Mouse (Mus musculus) intestine, embryonic 15.5 days (tissue): ENCODE data around the gene Lax1. TPM values are rescaled to one million over a fixed set of nuclear protein-coding genes. Genes with fewer than 3 reads are reported as not detected.

Experiments
- ATAC-seq: fragments of 200-750 bp; cut with Nextera tagmentation; 2 replicates; pipeline ENCODE4 v1.8.0; 2017; ENCODE audit warnings: moderate TSS enrichment, moderate library complexity
- H3K27ac ChIP-seq: fragments of 300-500 bp; sonication (generic); 2 replicates; pipeline ENCODE4 v1.5.1; 2015; ENCODE audit warnings: mild to moderate bottlenecking, inconsistent platforms
- H3K27me3 ChIP-seq: fragments of 300-500 bp; sonication (generic); replicated peaks from 2 replicates; pipeline ENCODE4 v1.6.1; 2015; ENCODE audit warnings: inconsistent platforms
- H3K36me3 ChIP-seq: fragments of 300-500 bp; sonication (generic); 2 replicates; pipeline ENCODE4 v1.6.1; 2015; ENCODE audit warnings: inconsistent platforms
- H3K4me1 ChIP-seq: fragments of 300-500 bp; sonication (generic); replicated peaks from 2 replicates; pipeline ENCODE4 v1.6.1; 2015; ENCODE audit warnings: inconsistent platforms
- H3K4me2 ChIP-seq: fragments of 300-500 bp; sonication (generic); replicated peaks from 2 replicates; pipeline ENCODE4 v1.6.1; 2015; ENCODE audit warnings: mild to moderate bottlenecking, inconsistent platforms
- H3K4me3 ChIP-seq: fragments of 300-500 bp; sonication (generic); replicated peaks from 2 replicates; pipeline ENCODE4 v1.5.1; 2015; ENCODE audit warnings: inconsistent platforms
- H3K9ac ChIP-seq: fragments of 300-500 bp; sonication (generic); 2 replicates; pipeline ENCODE4 v1.6.1; 2015; ENCODE audit warnings: inconsistent platforms
- H3K9me3 ChIP-seq: fragments of 300-500 bp; sonication (generic); 2 replicates; pipeline ENCODE4 v1.6.1; 2016; ENCODE audit warnings: inconsistent platforms
- WGBS: fragments of 180-500 bp; shearing (Covaris S2); methylation state at CpG from one replicate; pipeline ENCODE4 v1.1.7; 2015; 5-methylcytosine and 5-hydroxymethylcytosine counted together
- polyA plus RNA-seq: library from polyadenylated mRNA; unstranded; fragments of >200 nt; fragmentation: Nextera tagmentation; extraction: Ambion mirVana; gene quantifications from 2 replicates; pipeline ENCODE4 v1.2.1, GENCODE M21; 2015

The Lax1 gene
- polyA plus RNA-seq, result 0.40 and 0.86 TPM in 2 replicates

DNA sequence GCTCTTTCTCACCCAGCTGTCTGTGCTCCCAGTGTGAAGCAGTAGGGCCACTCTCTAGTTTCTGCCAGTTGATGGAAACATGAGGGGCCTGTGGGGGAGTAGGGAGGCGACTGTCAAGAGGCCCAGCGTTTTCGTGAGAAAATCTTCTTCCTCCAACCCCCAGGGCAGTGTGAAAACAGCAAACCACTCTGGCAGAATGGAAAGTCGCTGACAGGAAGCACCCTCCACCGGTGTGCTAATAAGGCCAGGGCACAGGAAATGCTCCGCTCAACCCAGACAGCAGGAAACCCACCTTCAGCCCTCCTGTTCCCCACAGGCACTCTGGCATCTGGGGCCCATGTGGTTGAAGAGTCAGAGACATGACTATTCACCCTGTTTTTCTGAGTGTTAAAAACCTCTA is at the start of gene Lax1:
Lax1 (minus strand) TSS at position 212 of the 400 bp plus-strand sequence.
- Histone ChIP-seq H3K4me2 (no peak within 1 kb of the TSS), H3K9me3 (no peaks in the 10 kb centered on the region), H3K27ac (no peak within 1 kb of the TSS), H3K4me3 (no peak within 1 kb of the TSS), H3K36me3 (no peaks in the 10 kb centered on the region), H3K27me3 (no peaks in the 10 kb centered on the region), H3K9ac (no peak within 1 kb of the TSS), H3K4me1 (peaks cover 9% of the 10 kb centered on the region)
- no peak for ATAC-seq
- 38% methylated on average over 6 of the region's 6 CpGs for WGBS

DNA sequence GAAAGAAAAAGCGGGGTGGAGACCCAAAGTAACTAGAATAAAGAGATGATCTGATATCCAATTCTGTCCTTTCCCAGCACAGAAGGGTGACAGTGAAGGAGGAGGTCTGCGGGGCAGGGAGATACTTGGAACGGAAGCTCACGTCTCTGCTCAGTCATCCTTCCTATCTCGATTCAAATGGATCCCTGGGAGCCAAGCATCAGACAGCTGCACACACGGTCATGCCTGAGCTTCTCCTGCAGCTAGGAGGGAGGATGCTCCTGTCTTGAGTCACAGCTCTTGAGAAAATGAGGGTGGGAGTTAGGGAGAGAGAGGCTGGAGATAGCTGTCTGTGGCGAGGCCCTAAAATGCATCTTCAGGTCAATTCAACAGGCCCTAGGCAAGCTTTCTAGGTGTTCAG is 46.8 kb upstream of the Lax1 start:
- Histone ChIP-seq H3K4me1 (peaks cover 9% of the 10 kb centered on the region), H3K4me3 (no peak overlapping the region), H3K36me3 (peaks cover 2% of the 10 kb centered on the region; the same call in 1 of the 2 replicates), H3K27me3 (no peaks in the 10 kb centered on the region), H3K27ac (no peak overlapping the region), H3K9ac (no peak overlapping the region), H3K9me3 (no peaks in the 10 kb centered on the region), H3K4me2 (no peak overlapping the region)
- no peak for ATAC-seq
- WGBS, result 67% methylated on average over 7 of the region's 7 CpGs

DNA sequence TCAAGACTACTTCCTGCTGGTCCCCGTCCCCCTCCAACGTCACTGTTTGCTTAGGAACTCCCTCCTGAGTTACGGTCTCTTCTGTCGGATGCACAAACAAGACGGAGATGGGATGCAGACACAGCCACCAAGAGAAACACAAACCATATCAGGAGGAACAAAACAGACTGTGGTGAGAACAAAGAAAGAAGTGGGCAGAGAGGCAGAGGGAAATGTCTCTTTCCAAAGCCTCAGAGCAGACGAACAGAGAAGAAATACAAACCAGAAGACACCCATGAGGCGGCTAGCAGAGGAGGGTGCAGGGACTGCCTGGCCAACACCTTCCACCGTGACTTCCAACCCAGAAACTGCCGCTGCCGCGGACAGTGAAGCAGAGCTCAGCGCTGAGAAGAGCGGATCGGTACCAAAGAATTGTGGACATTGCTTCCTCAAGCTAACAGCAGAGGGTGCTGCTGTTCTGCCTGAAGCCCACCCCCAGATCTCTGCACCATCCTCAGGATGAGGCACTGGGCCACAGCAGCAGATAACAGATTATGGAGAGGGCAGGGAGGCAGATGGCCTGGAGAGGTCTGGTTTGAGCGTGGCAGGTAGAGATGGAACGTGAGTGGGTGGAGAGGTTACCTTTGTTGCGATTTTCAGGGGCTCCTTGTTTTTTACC is 46.2 kb upstream of the Lax1 start:
- Histone ChIP-seq H3K9ac (no peak overlapping the region; the same call in 1 of the 2 replicates), H3K9me3 (no peaks in the 10 kb centered on the region), H3K27me3 (no peaks in the 10 kb centered on the region), H3K4me3 (peak overlapping the region; percentile 23), H3K27ac (no peak overlapping the region), H3K36me3 (peaks cover 2% of the 10 kb centered on the region; the same call in 1 of the 2 replicates), H3K4me1 (peaks cover 9% of the 10 kb centered on the region), H3K4me2 (peak overlapping the region; percentile 54)
- 11% methylated on average over 17 of the region's 17 CpGs for WGBS
- peak; percentile 81 for ATAC-seq

DNA sequence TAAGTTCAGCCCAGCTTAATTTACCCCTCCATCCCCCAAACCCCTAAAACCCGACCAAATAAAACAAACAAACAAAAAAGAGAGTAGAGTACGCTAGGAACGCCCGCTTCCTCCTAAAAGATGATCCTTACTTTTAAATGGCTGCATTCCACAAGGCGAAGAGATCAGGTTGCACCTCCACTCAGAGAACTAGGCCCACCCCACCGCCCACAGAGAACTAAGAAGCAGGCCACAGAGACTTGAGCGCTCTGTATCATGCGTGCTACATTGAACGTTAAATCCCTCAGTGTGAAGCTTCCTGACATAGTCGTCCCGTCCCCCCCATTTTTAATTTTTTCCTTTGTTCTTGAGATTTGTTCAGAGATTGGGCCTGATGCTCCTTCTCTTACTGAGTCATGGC is 42.9 kb upstream of the Lax1 start:
- Histone ChIP-seq H3K27me3 (no peaks in the 10 kb centered on the region), H3K27ac (no peak overlapping the region), H3K9me3 (no peaks in the 10 kb centered on the region), H3K36me3 (peaks cover 2% of the 10 kb centered on the region; the same call in 1 of the 2 replicates), H3K4me3 (no peak overlapping the region), H3K9ac (no peak overlapping the region), H3K4me2 (no peak overlapping the region), H3K4me1 (peaks cover 9% of the 10 kb centered on the region)
- ATAC-seq, result no peak
- 55% methylated on average over 11 of the region's 11 CpGs for WGBS

DNA sequence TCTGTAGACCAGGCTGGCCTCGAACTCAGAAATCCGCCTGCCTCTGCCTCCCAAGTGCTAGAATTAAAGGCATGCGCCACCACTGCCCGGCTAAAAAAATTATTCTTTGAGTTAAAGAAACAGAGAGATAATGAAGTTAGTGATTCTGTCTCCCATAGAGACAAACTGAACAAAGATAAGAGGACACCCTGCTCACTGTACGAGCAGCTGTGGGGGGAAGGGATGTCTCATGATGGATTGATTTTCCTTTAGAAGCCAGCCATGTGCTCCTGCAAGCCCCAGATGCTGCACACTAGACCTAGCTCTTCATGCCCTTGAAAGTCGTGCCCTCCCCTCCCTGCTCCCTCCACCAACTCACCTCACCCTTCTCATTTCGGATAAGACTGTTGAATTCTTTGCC is 38.4 kb upstream of the Lax1 start:
- peaks cover 6% of the 10 kb centered on the region; the same call in 1 of the 2 replicates for H3K36me3 ChIP-seq

DNA sequence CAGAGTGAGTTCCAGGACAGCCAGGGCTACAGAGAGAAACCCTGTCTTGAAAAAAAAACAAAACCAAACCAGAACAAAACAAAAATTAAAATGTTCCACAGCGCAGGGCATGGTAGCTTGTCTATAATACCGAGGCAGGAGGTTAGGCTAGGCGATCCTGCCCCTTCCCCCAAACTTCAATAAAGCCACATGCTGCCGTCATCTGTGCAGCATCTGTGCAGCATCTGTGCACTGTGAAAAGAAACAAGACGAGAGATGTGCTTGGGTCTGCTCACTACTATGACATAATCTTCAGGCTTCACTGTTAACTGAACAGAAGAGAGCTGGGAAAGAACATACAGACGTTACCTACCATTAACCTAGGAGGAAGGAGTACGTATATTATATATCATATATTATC is 30.4 kb upstream of the Lax1 start:
- Histone ChIP-seq H3K36me3 (peaks cover 4% of the 10 kb centered on the region; the same call in 1 of the 2 replicates), H3K4me2 (no peak overlapping the region), H3K27me3 (no peaks in the 10 kb centered on the region), H3K9me3 (no peaks in the 10 kb centered on the region), H3K9ac (no peak overlapping the region), H3K4me1 (no peaks in the 10 kb centered on the region), H3K27ac (no peak overlapping the region), H3K4me3 (no peak overlapping the region)
- WGBS, result 81% methylated on average over 7 of the region's 7 CpGs
- no peak for ATAC-seq

More for the DNA sequence above, 38.4 kb upstream of the Lax1 start:
- H3K4me1 ChIP-seq, result no peaks in the 10 kb centered on the region
- no peaks in the 10 kb centered on the region for H3K9me3 ChIP-seq
- H3K4me2 ChIP-seq, result no peak overlapping the region
- no peak overlapping the region for H3K27ac ChIP-seq
- 76% methylated on average over 7 of the region's 7 CpGs for WGBS
- no peak overlapping the region for H3K4me3 ChIP-seq
- no peak for ATAC-seq
- H3K27me3 ChIP-seq, result no peaks in the 10 kb centered on the region
- H3K9ac ChIP-seq, result no peak overlapping the region

DNA sequence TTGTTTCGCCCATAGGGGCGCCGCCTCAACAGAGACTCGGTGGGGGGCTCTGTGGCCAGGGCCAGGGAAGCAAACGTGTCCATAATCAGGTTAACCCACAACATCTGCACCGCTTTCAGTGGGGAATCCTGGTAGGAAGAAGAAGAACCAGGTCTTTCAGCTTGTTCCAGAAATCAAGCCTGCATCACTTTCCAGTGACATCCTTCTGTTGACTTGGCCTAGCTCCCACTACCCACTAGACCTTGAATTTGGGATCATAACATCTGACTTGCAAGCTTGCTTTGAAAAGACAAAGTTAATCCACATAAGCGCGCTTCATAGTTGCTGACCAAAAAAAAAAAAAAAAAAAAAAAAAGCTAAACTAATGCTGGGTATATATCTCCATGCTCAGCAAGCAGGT is 28.9 kb upstream of the Lax1 start:
- H3K4me2 ChIP-seq, result no peak overlapping the region
- no peak for ATAC-seq

DNA sequence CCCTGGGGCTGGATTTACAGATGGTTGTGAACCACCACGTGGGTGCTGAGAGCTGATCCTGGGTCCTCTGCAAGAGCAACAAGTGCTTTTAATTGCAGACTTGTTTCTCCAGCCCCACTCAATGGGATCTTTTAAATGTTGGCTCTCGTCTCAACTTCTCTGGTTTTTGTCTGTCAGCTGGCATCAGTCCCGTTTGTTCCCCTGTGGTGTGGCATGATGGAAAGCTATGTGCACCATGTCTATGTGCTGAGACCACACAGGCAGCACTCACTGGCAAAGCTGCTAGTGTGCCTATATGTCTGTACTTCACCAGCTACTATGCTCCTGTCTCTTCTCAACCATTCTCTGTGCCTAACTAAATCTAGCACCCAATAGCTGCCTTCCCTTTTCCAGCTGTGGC is 28.4 kb upstream of the Lax1 start:
- no peak overlapping the region for H3K4me2 ChIP-seq
- 73% methylated on average over 3 of the region's 3 CpGs for WGBS
- no peak overlapping the region for H3K9ac ChIP-seq
- H3K36me3 ChIP-seq, result peaks cover 4% of the 10 kb centered on the region; the same call in 1 of the 2 replicates
- no peaks in the 10 kb centered on the region for H3K27me3 ChIP-seq
- H3K4me3 ChIP-seq, result no peak overlapping the region
- no peaks in the 10 kb centered on the region for H3K9me3 ChIP-seq
- ATAC-seq, result no peak
- no peak overlapping the region for H3K27ac ChIP-seq
- no peaks in the 10 kb centered on the region for H3K4me1 ChIP-seq

More for the DNA sequence above, 28.9 kb upstream of the Lax1 start:
- peaks cover 4% of the 10 kb centered on the region; the same call in 1 of the 2 replicates for H3K36me3 ChIP-seq
- H3K9me3 ChIP-seq, result no peaks in the 10 kb centered on the region
- H3K27me3 ChIP-seq, result no peaks in the 10 kb centered on the region
- H3K9ac ChIP-seq, result no peak overlapping the region
- 89% methylated on average over 8 of the region's 8 CpGs for WGBS
- no peaks in the 10 kb centered on the region for H3K4me1 ChIP-seq
- no peak overlapping the region for H3K27ac ChIP-seq
- H3K4me3 ChIP-seq, result no peak overlapping the region

DNA sequence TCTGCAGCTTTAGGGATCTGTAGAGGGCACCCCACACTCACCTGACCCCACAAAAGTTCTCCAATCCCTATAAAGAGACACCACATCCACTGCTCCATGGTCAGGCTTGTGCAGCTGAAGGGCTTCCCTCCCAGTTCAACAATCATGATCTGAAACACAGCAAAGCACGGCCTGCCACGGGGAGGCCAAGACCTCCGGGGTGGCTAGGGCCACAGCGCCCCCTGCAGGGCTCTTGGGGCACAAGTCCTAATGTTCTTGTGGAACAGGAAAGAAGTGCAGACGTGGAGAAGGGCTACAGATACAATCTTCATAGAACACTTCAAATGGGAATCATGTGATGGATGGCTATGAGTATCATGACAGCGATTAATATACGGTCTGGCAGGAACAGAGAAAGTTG is 26.6 kb upstream of the Lax1 start:
- Histone ChIP-seq H3K4me3 (no peak overlapping the region), H3K27ac (no peak overlapping the region), H3K9me3 (no peaks in the 10 kb centered on the region), H3K36me3 (peaks cover 4% of the 10 kb centered on the region; the same call in 1 of the 2 replicates), H3K9ac (no peak overlapping the region), H3K27me3 (no peaks in the 10 kb centered on the region), H3K4me2 (no peak overlapping the region), H3K4me1 (peaks cover 10% of the 10 kb centered on the region)
- no peak for ATAC-seq
- WGBS, result 23% methylated on average over 7 of the region's 7 CpGs

DNA sequence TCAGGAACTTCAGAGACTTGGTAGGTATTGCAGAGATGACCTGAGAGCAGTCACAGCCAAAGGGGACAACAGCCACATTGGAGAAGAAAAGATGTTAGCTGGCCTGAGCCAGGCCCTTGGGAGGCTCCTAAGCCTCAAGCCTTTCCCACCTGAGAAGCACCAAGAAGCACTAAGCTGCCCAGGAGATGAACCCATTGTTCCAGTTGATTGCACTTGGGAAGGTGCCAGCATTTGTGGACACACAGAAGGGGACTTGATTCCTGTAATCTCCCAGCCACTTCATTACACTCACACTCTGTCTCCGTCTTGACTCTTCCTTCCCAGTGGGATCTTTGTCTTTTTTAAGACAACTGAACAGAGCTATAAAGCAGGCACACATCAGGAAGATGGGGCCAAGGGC is 25.3 kb upstream of the Lax1 start:
- Histone ChIP-seq H3K9me3 (no peaks in the 10 kb centered on the region), H3K27ac (no peak overlapping the region), H3K4me3 (no peak overlapping the region), H3K27me3 (no peaks in the 10 kb centered on the region), H3K4me1 (peaks cover 10% of the 10 kb centered on the region), H3K4me2 (no peak overlapping the region), H3K9ac (no peak overlapping the region), H3K36me3 (peaks cover 4% of the 10 kb centered on the region; the same call in 1 of the 2 replicates)
- no peak for ATAC-seq
- WGBS, result 72% methylated on average over 1 of the region's 1 CpGs

DNA sequence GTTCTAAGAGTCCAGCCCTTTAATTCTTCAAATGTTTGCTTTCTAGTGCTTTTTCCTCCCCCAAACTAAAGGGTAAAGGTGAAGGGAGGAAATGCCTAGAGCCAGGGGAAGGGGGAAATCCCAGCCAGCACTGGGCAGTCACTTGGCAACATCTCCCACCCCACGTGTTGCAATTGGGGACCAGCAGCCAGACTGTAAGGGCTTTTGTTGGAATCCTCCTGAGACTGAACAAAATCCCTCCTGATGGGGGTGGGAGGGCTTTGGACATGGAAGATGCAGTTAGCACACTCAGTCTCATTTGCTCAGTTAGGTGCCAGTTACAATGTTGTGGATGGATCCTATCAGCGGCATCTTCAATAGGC is 23.1 kb upstream of the Lax1 start:
- no peak for ATAC-seq
- Histone ChIP-seq H3K27ac (no peak overlapping the region), H3K4me2 (no peak overlapping the region), H3K9ac (no peak overlapping the region), H3K4me1 (peaks cover 10% of the 10 kb centered on the region), H3K4me3 (no peak overlapping the region), H3K9me3 (no peaks in the 10 kb centered on the region), H3K36me3 (peaks cover 4% of the 10 kb centered on the region; the same call in 1 of the 2 replicates), H3K27me3 (no peaks in the 10 kb centered on the region)
- WGBS, result 51% methylated on average over 2 of the region's 2 CpGs

DNA sequence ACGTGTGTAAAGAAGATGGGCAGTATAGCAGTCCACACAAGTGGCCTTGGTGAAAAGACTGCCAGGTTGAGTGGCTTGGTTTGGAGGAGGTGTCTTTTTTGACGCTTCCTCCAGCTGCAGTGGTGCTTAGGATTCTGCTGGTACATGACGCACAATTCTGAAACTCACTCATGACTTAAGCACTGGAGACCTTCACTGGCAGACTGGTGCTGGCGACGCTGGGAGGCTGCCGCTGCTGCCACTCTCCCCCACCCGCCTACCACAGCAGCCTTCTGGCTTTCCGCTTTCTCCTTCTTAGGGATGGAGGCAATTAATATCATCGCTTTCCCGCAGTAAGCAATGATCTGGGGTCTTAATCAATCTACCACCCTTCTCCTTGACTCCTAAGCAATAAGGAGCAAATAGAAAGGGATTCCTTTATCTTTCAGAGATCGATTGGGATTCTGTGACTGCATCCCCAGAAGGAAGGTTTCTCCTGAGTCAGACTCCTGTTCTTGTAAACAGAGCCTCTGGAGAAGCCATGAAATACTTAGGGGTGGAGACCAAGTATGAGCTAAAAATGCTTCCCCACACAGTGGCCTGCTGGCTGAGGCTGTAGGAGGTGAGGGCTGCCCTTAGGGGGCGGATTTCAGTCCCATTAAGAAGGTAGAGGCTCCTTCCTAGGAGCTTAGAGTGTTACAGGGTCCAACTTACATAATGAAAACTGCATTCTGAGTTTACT is 22.5 kb upstream of the Lax1 start:
- peaks cover 10% of the 10 kb centered on the region for H3K4me1 ChIP-seq
- H3K27me3 ChIP-seq, result no peaks in the 10 kb centered on the region
- 43% methylated on average over 12 of the region's 12 CpGs for WGBS
- no peaks in the 10 kb centered on the region for H3K9me3 ChIP-seq
- no peak overlapping the region for H3K9ac ChIP-seq
- no peak overlapping the region for H3K27ac ChIP-seq
- H3K36me3 ChIP-seq, result peaks cover 4% of the 10 kb centered on the region; the same call in 1 of the 2 replicates
- no peak overlapping the region for H3K4me3 ChIP-seq
- no peak overlapping the region for H3K4me2 ChIP-seq
- ATAC-seq, result no peak
